Mouse (Mus musculus): ENCODE measurements at regions not wholly inside any gene's neighbourhood (a gene's known extent, or its start where the extent isn't known, plus 50 kb on each side); places are given as distances from the start of the nearest gene placed in this dataset.

- peak; percentile 6 for DNase-seq (ENCODE audit: low read depth)
These were observed 319.7 kb downstream of the Bcor start for GRCm38 (mm10) chrX:11840319-11841035.

DNA sequence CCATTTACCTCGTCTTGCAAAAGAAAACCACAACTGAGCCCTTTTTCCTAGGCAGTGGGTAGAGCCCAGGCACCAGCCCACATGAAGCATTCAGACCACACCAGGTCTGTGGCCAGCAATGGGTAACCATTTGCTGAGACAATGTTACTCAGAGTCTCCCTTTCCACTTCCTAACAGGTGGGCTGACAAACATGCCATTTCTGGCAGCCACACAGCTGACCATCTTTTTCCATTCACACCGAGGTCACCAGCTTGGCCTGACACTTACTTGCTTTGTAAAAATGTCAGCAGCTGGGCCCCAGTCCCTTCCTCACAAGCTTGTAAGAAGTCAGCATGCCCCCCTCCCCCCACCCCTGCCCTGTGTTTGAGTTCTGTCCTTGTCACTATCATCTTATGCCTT lies 314.6 kb downstream of the Bcor start:
- DNase-seq (ENCODE audit: low read depth) = no peak

- no peak for DNase-seq (ENCODE audit: low read depth)
These were observed 304.2 kb downstream of the Bcor start for GRCm38 (mm10) chrX:11855910-11856309.

GRCm38 (mm10) chrX:11859396-11859795 lies 300.8 kb downstream of the Bcor start:
- DNase-seq (ENCODE audit: low read depth) = peak; percentile 27

DNA sequence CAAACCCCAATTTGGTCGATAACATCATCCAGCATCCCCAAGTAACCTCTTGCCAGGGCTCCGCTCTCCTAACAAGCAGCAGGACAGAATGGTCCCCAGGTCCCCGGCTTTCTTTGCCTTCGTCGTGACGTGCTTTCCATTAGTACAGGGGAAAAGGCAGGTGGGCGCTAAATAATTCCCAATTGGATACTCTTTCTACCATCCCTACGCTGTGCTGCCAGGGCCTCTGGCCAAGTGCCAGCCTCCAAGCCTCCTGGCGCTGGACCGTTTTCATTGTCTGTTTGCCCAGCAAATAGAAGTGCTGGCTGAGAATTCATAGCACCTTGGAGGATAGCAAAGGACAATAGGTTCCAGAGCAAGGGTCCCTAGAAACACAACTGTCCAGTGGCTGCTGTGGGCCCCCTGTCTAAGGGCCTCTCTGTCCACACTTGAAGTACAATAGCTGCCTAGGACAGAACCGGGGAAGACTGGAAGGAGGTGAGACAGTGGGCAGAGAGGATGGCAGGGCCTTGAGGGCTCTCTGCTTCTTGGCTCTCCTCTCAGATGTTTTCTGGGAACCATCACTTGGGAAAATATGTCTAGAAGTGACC lies 298.9 kb downstream of the Bcor start:
- DNase-seq (ENCODE audit: low read depth) = no peak

DNA sequence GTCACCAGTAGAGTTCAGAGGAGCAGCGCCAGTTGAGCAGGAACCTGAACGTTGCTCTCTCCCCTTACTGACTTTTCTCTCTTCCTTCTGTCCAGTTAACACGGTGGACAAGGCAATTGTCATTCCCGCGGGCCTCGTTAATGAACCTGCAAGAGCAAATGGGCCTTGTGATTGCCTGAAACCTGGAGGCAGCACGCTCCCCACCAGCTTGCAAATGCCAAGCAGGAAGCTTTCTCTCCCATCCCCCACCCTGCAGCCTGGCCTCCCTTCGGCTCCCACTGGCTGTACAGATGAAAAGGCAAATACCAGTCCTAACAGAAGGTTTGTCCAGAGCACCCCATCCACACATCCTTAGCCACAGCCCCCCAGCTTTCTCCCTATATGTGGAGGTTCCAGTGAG lies 298.3 kb downstream of the Bcor start:
- DNase-seq (ENCODE audit: low read depth) = no peak

- no peak for DNase-seq (ENCODE audit: low read depth)
These were observed 297.0 kb downstream of the Bcor start for GRCm38 (mm10) chrX:11863106-11863505.

- no peak for DNase-seq (ENCODE audit: low read depth)
These were observed 286.2 kb downstream of the Bcor start for GRCm38 (mm10) chrX:11873913-11874312.

DNA sequence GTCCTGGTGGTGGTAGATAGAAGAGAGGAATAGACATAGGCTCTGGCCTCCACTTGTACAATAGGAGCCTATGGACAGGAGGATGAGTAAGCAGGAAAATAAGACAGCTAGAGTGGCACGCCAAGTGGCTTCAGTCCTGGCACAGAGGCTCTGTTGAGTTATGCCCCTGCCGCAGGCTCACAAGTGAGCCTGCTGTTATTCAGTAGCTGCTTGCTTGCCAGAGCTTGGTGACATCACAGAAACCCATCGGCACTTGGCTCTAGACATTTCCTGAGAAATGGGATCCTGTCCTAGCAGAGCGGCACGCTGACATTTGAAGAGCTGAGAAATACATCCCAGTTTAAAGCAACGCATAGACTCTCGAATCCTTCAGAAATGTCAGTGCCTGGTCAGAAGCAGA lies 283.5 kb downstream of the Bcor start:
- DNase-seq (ENCODE audit: low read depth) = no peak

GRCm38 (mm10) chrX:11878028-11878427 lies 282.1 kb downstream of the Bcor start:
- DNase-seq (ENCODE audit: low read depth) = no peak

DNA sequence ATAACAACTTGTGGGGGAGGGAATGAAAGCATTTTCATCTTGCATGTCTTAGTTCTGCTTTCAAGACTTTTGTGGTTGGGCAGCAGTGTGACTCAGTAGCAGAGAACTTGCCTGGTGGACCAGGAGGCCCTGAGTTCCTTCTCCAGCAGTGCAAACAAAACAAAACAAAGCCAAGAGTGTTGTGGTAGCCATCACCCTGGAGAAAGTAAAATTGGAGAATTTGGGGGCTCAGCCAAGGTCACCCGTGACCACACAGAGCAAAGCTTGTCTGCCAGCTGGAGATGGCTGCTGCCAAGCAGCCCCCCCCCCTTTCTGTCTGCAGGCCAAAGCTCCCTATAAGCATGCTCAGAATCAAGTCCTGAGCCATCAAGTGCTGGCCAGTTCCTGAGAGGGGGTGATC lies 279.2 kb downstream of the Bcor start:
- DNase-seq (ENCODE audit: low read depth) = peak; percentile 75

DNA sequence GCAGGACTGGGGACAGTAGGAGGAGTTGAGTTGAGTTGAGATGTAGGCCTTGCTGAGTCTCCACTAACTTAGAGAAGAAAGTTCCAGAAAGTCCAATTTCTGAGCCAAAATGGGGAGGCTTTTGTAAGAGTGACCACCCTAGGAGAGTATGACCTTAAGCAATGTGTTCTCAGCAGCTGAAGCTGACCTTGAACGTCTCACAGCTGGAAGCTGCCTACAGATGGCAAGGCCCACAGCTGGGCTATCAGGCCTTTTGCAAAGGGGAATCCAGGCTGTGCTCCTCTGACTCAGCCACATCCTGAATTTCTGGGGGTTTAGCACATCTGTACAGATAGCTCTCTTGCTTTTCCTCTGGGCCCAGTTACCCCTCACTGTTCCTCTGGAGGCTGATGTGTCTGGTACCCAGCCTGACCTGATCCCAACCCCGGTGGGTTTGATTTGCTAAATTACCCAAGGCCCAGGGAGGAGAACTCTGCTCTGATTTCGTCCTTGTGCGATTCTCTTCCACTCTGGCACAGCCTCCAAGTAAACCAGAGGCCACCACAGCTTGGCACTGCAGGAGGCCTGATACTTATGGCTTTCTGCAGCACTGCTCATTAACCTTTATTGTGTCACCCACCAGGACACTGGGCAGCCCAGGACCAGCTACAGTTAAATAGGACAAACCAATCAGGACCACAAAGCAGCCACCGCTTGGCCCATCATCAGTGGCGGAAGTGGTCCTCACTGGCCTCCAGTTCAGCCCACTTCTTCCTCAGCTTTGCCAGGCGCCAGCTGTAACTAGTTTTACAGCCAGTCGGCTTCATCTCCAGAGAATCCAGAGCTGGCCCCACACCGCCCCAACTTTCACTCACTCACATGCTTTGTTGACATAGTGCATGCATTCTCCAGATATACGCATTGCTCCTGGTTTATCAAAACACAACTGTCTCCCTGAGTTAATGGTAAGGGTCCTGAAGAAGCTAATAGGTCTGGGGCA lies 276.1 kb downstream of the Bcor start:
- DNase-seq (ENCODE audit: low read depth) = peak; percentile 3

DNA sequence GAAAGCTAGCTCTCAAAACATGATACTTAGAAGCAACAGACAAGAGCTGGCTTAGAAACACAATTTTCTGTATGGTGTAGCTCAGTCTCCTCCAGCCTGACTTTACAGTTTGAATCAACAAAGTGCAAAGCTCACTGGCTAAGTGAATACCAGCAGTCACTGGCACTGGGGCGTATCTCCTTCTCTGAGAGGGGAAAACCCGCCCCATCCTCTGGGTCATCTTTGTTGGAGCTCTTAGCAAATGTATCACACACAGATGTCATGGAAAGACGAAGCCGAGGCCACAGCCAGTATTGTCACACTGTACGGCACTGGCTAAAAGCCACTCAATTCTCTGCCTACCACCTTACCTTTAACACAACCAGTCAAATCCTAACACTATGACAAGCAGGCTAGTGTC lies 267.8 kb downstream of the Bcor start:
- no peak for DNase-seq (ENCODE audit: low read depth)

DNA sequence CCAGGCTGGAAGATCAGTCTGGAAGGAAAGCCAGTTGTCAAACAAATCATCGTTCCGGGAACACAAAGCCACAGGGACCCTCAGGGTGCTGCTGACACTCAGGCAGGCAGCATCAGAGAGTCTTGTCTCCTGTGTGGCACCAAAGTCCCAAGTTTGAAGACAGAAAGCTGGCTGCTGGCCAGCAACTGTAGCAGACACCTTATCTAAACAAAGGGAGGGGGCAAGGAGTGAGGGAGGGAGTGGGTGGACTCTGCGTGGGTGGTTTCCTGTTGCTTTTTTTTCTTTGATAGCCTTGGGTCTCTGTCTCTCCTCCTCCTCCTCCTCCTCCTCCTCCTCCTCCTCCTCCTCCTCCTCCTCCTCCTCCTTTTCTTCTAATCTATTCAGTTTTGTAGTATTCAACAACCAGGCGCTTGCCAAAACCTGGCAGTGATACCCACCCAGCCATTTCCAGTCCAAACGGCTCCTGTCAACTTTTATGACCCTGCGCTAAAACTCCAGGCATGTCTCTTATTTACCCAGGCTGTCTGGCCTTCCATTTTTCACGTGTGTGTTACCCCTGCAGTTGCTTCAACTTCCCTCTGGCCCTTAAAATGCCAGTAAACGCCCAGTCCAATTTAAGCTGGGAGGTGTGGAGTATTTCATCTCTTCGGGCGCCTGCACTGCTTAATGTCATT lies 266.4 kb downstream of the Bcor start:
- DNase-seq (ENCODE audit: low read depth) = no peak

DNA sequence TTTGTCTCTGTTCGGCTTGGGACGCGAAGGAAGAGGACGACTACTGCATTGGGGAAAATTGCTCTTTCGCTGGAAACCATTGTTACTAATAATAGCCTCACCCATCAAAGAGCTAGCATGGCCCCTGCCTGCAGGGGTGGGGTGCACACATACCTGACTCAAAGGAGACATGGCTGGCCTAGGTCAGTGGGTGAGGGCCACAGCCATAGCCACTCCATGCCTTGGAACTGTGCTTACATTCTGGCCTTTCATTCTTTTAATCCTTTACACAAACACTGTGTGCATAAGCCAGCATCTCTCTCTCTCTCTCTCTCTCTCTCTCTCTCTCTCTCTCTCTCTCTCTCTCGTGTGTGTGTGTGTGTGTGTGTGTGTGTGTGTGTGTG lies 265.9 kb downstream of the Bcor start:
- DNase-seq (ENCODE audit: low read depth) = no peak

GRCm38 (mm10) chrX:11895396-11895795 lies 264.8 kb downstream of the Bcor start:
- peak; percentile 4 for DNase-seq (ENCODE audit: low read depth)

- no peak for DNase-seq (ENCODE audit: low read depth)
These were observed 261.9 kb downstream of the Bcor start for GRCm38 (mm10) chrX:11898280-11898679.

DNA sequence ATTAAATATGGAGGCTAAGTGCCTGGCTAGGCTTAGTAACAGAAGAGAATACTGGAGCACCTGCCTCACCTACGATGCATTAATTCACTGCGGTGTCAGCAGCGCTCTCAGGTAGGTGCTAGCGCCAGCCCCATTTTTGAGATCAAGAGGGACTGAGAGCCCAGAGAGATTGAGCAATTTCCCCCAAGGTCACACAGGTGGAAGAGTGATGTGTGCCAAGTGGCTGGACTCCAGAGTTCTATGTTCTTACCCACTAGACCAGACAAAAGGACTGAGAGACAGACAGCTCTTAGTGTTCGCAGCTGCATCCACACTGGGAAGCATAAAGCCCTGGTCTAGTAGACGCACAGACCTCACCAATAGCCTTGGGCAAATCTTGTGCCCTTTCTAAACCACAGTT lies 261.1 kb downstream of the Bcor start:
- no peak for DNase-seq (ENCODE audit: low read depth)

GRCm38 (mm10) chrX:11899914-11900313 lies 260.2 kb downstream of the Bcor start:
- no peak for DNase-seq (ENCODE audit: low read depth)

- no peak for DNase-seq (ENCODE audit: low read depth)
These were observed 258.4 kb downstream of the Bcor start for GRCm38 (mm10) chrX:11901791-11902190.

DNA sequence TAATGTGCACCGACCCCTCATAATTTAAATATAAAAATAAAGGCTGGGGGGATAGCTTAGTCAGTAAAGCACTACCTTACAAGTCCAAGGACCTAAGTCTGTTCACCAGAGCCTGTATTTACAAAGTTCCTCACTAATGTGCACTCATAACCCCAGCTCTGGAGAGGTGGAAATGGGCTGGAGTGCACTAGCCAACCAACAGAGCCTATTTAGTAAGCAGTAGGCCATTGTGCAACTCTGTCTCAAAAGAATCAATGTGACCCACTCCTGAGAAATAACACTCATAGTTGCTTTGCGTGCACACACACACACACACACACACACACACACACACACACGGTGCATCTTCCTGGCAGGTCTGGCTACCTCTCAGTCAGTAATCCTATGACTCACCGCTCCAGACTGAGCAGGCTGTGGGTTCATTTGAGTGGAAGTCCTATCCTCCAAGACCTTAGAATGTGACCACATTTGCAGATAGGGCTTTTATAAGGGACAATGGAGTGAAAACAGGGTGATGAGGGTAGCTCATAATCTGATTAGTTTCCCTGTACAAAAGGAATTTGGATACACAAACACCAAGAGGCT lies 256.9 kb downstream of the Bcor start:
- no peak for DNase-seq (ENCODE audit: low read depth)

DNA sequence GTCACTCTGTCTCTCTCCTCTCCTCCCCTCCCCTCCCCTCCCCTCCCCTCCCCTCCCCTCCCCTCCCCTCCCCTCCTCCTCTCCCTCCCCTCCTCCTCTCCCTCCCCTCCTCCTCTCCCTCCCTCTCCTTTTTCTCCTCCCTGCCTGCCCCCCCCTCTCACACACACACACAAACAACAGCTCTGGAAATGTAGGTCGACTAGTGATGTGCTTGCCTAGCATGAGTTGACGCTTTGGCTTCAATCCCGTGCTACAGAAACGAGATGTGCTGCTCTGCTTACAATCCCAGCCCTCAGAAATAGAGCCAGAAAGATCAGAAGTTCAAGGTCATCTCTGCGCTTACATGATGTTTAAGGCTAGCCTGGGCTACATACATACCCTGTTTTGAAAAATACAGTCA lies 254.9 kb downstream of the Bcor start:
- DNase-seq (ENCODE audit: low read depth) = no peak

All from NIH3T3 (cell line).